Mouse (Mus musculus) MEL (cell line): Measurements from ENCODE around the gene Cyfip2. TPM values are rescaled to one million over a fixed set of nuclear protein-coding genes. Genes with fewer than 3 reads are reported as not detected.

ENCODE experiments used
- DNase-seq: peaks from one replicate; pipeline ENCODE4 v3.0.0; 2011; ENCODE audit warnings: low read depth, low spot score
- H3K27ac ChIP-seq: 2 replicates; pipeline ENCODE4 v1.5.1; 2012; ENCODE audit warnings: low read depth, mild to moderate bottlenecking, control low read depth, low read length, moderate library complexity; ENCODE audit not compliant: control insufficient read depth
- H3K27me3 ChIP-seq, 2 experiments: fragments of 150-350 bp in 1 of 2; sonication (generic) in 1 of 2; 2 replicates each; pipeline ENCODE4 v1.6.1; 2012; ENCODE audit warnings: low read length in 2 of 2, mild to moderate bottlenecking in 2 of 2, improper control_type of control experiment in 1 of 2, moderate library complexity in 1 of 2; ENCODE audit not compliant: insufficient read depth in 2 of 2, control insufficient read depth in 1 of 2
- H3K36me3 ChIP-seq, 2 experiments: 2 replicates each; pipeline ENCODE4 v1.6.1; 2012 to 2014; ENCODE audit warnings: low read length in 2 of 2, improper control_type of control experiment in 1 of 2, inconsistent platforms in 1 of 2, mild to moderate bottlenecking in 1 of 2; ENCODE audit not compliant: insufficient read depth in 2 of 2, control insufficient read depth in 1 of 2
- H3K4me1 ChIP-seq, 2 experiments: fragments of 150-350 bp in 1 of 2; sonication (generic) in 1 of 2; 2 replicates each; pipeline ENCODE4 v1.6.1; 2012; ENCODE audit warnings: low read length in 2 of 2, improper control_type of control experiment in 1 of 2, mild to moderate bottlenecking in 1 of 2; ENCODE audit not compliant: insufficient read depth in 2 of 2, control insufficient read depth in 1 of 2
- H3K4me3 ChIP-seq, 2 experiments: fragments of 150-350 bp in 1 of 2; sonication (generic) in 1 of 2; 2 replicates each; pipeline ENCODE4 v1.5.1; 2012; ENCODE audit warnings: low read depth in 2 of 2, low read length in 2 of 2, mild to moderate bottlenecking in 2 of 2, moderate library complexity in 2 of 2, control low read depth in 1 of 2, improper control_type of control experiment in 1 of 2; ENCODE audit not compliant: control insufficient read depth in 1 of 2, insufficient read depth in 1 of 2
- H3K79me2 ChIP-seq: 2 replicates; pipeline ENCODE4 v1.6.1; 2012; ENCODE audit warnings: mild to moderate bottlenecking, low read length, moderate library complexity; ENCODE audit not compliant: control insufficient read depth, poor library complexity, insufficient read depth
- H3K9ac ChIP-seq: 2 replicates; pipeline ENCODE4 v1.6.1; 2012; ENCODE audit warnings: low read depth, mild to moderate bottlenecking, control low read depth, low read length, moderate library complexity; ENCODE audit not compliant: control insufficient read depth, poor library complexity, severe bottlenecking
- H3K9me3 ChIP-seq: fragments of 150-350 bp; sonication (generic); replicated peaks from 2 replicates; pipeline ENCODE4 v1.6.1; 2012; ENCODE audit warnings: mild to moderate bottlenecking, low read length, improper control_type of control experiment, moderate library complexity; ENCODE audit not compliant: insufficient read depth
- BHLHE40 ChIP-seq: IDR thresholded peaks from 2 replicates; pipeline ENCODE4 v1.6.1; 2012; ENCODE audit warnings: low read depth, mild to moderate bottlenecking, inconsistent platforms, low read length, improper control_type of control experiment, borderline replicate concordance
- CHD2 ChIP-seq: IDR thresholded peaks from 2 replicates; pipeline ENCODE4 v1.6.1; 2011; ENCODE audit warnings: low read length, improper control_type of control experiment
- CTCF ChIP-seq, 3 experiments: IDR thresholded peaks in 2 of 3; conservative IDR thresholded peaks in 1 of 3; 2 replicates each; pipeline ENCODE4 v1.5.1; 2011 to 2012; ENCODE audit warnings: low read length in 3 of 3, low read depth in 2 of 3, mild to moderate bottlenecking in 2 of 3, improper control_type of control experiment in 1 of 3, inconsistent platforms in 1 of 3, mixed read lengths in 1 of 3, moderate library complexity in 1 of 3; ENCODE audit not compliant: control insufficient read depth in 1 of 3, insufficient read depth in 1 of 3, poor library complexity in 1 of 3, severe bottlenecking in 1 of 3
- E2F4 ChIP-seq: IDR thresholded peaks from 2 replicates; pipeline ENCODE4 v1.6.1; 2011; ENCODE audit warnings: low read depth, low read length, improper control_type of control experiment, borderline replicate concordance
- ELF1 ChIP-seq: IDR thresholded peaks from 2 replicates; pipeline ENCODE4 v1.6.1; 2014; ENCODE audit warnings: low read depth, mild to moderate bottlenecking, inconsistent platforms, low read length, improper control_type of control experiment, moderate library complexity
- EP300 ChIP-seq, 2 experiments: IDR thresholded peaks; 2 replicates each; pipeline ENCODE4 v1.6.1; 2011; ENCODE audit warnings: improper control_type of control experiment in 2 of 2, low read length in 2 of 2, low read depth in 1 of 2, mild to moderate bottlenecking in 1 of 2
- ETS1 ChIP-seq: IDR thresholded peaks from 2 replicates; pipeline ENCODE4 v1.6.1; 2012; ENCODE audit warnings: low read depth, mild to moderate bottlenecking, inconsistent platforms, low read length, improper control_type of control experiment, moderate library complexity
- GABPA ChIP-seq: IDR thresholded peaks from 2 replicates; pipeline ENCODE4 v1.6.1; 2012; ENCODE audit warnings: low read depth, mild to moderate bottlenecking, inconsistent platforms, low read length, improper control_type of control experiment, moderate library complexity
- GATA1 ChIP-seq: IDR thresholded peaks from 2 replicates; pipeline ENCODE4 v1.6.1; 2011; ENCODE audit warnings: low read depth, low read length, improper control_type of control experiment
- JUND ChIP-seq: IDR thresholded peaks from 2 replicates; pipeline ENCODE4 v1.6.1; 2011; ENCODE audit warnings: low read depth, mild to moderate bottlenecking, improper control_type of control experiment, low read length
- KAT2A ChIP-seq: conservative IDR thresholded peaks from 2 replicates; pipeline ENCODE4 v1.6.1; 2012; ENCODE audit warnings: low read depth, low read length, improper control_type of control experiment, inconsistent platforms
- MAX ChIP-seq: IDR thresholded peaks from 2 replicates; pipeline ENCODE4 v1.6.1; 2011; ENCODE audit warnings: low read length, improper control_type of control experiment
- MAZ ChIP-seq: IDR thresholded peaks from 2 replicates; pipeline ENCODE4 v1.6.1; 2012; ENCODE audit warnings: low read depth, mild to moderate bottlenecking, inconsistent platforms, low read length, improper control_type of control experiment
- MEF2A ChIP-seq: IDR thresholded peaks from 2 replicates; pipeline ENCODE4 v1.6.1; 2014; ENCODE audit warnings: low read depth, mild to moderate bottlenecking, inconsistent platforms, low read length, improper control_type of control experiment; ENCODE audit not compliant: poor library complexity, insufficient replicate concordance, severe bottlenecking; ENCODE audit errors: extremely low read depth
- MXI1 ChIP-seq: IDR thresholded peaks from 2 replicates; pipeline ENCODE4 v1.6.1; 2011; ENCODE audit warnings: mild to moderate bottlenecking, low read depth, low read length, improper control_type of control experiment
- MYB ChIP-seq: IDR thresholded peaks from 2 replicates; pipeline ENCODE4 v1.6.1; 2011; ENCODE audit warnings: mild to moderate bottlenecking, low read depth, low read length, improper control_type of control experiment
- MYC ChIP-seq: IDR thresholded peaks from 2 replicates; pipeline ENCODE4 v1.6.1; 2011; ENCODE audit warnings: low read depth, mild to moderate bottlenecking, low read length, improper control_type of control experiment, moderate library complexity
- NELFE ChIP-seq: IDR thresholded peaks from 2 replicates; pipeline ENCODE4 v1.6.1; 2011; ENCODE audit warnings: low read depth, low read length, improper control_type of control experiment
- POLR2A ChIP-seq, 2 experiments: IDR thresholded peaks; 2 replicates each; pipeline ENCODE4 v1.6.1; 2011 to 2012; ENCODE audit warnings: low read length in 2 of 2, mild to moderate bottlenecking in 2 of 2, control low read depth in 1 of 2, improper control_type of control experiment in 1 of 2, low read depth in 1 of 2, moderate library complexity in 1 of 2; ENCODE audit not compliant: control insufficient read depth in 1 of 2, insufficient read depth in 1 of 2, poor library complexity in 1 of 2
- POLR2AphosphoS2 ChIP-seq: IDR thresholded peaks from 2 replicates; pipeline ENCODE4 v1.6.1; 2011; ENCODE audit warnings: low read length, improper control_type of control experiment
- POLR2AphosphoS5 ChIP-seq: IDR thresholded peaks from 2 replicates; pipeline ENCODE4 v1.6.1; 2012; ENCODE audit warnings: low read depth, borderline replicate concordance, mild to moderate bottlenecking, inconsistent platforms, low read length, moderate library complexity, mixed read lengths
- RAD21 ChIP-seq: IDR thresholded peaks from 2 replicates; pipeline ENCODE4 v1.6.1; 2011; ENCODE audit warnings: mild to moderate bottlenecking, low read depth, low read length, improper control_type of control experiment
- SIN3A ChIP-seq: IDR thresholded peaks from 2 replicates; pipeline ENCODE4 v1.6.1; 2012; ENCODE audit warnings: low read length, improper control_type of control experiment, inconsistent platforms
- SMC3 ChIP-seq: IDR thresholded peaks from 2 replicates; pipeline ENCODE4 v1.6.1; 2011; ENCODE audit warnings: low read depth, low read length, improper control_type of control experiment
- TBP ChIP-seq: IDR thresholded peaks from 2 replicates; pipeline ENCODE4 v1.8.0; 2011; ENCODE audit warnings: low read depth, low read length, improper control_type of control experiment
- USF1 ChIP-seq: IDR thresholded peaks from 2 replicates; pipeline ENCODE4 v1.6.1; 2014; ENCODE audit warnings: low read depth, mild to moderate bottlenecking, inconsistent platforms, low read length, improper control_type of control experiment, moderate library complexity
- ZC3H11A ChIP-seq: IDR thresholded peaks from 2 replicates; pipeline ENCODE4 v1.6.1; 2012; ENCODE audit warnings: low read depth, mild to moderate bottlenecking, inconsistent platforms, low read length, improper control_type of control experiment
- ZKSCAN1 ChIP-seq: IDR thresholded peaks from 2 replicates; pipeline ENCODE4 v1.6.1; 2012; ENCODE audit warnings: low read depth, mild to moderate bottlenecking, inconsistent platforms, low read length, improper control_type of control experiment, moderate library complexity
- ZMIZ1 ChIP-seq: IDR thresholded peaks from 2 replicates; pipeline ENCODE4 v1.6.1; 2012; ENCODE audit warnings: low read depth, mild to moderate bottlenecking, inconsistent platforms, low read length, improper control_type of control experiment, moderate library complexity
- ZNF384 ChIP-seq: IDR thresholded peaks from 2 replicates; pipeline ENCODE4 v1.6.1; 2012; ENCODE audit warnings: low read depth, mild to moderate bottlenecking, inconsistent platforms, low read length, improper control_type of control experiment
- polyA plus RNA-seq, 2 experiments: library from polyadenylated mRNA; stranded (reverse) in 1 of 2; unstranded in 1 of 2; fragments of >175 nt in 1 of 2; fragments of >200 nt in 1 of 2; gene quantifications; 2 replicates each; pipeline versions ENCODE4 v1.2.1 to v1.2.4; 2012; ENCODE audit warnings: low replicate concordance in 2 of 2, low read depth in 1 of 2; ENCODE audit not compliant: insufficient read length in 2 of 2, insufficient read depth in 1 of 2, missing spikeins in 1 of 2
- total RNA-seq: library from RNA; depleted of rRNA; stranded (reverse); fragments of 300-350 nt; gene quantifications from 2 replicates; pipeline ENCODE4 v1.2.3, GENCODE M21; 2012

Cyfip2 gene
- total and polyA plus RNA-seq, 3 experiments, result 9.9 to 31.8 (median 18.9) TPM

DNA sequence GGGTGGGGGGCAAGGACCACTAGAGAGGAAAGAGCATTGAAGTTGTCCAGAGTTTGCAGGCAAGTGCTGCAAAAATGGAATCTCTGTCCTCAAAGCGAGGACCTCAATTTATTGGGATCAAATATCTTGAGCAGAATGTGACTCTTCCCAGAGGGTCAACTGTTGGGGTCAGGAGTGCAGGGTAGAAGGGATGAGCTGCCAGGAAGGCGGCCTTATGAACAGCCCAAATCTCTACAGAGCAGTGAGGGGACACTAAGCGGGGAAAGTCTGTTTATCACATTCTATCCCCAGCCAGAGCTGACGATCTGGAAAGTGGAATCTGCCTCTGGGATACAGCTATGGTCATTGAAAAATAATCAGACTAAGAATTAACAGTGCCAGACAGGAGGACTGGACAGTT, 118.5 kb downstream of the Cyfip2 start:
- no peak for DNase-seq
- no peak overlapping the region for H3K4me3 ChIP-seq
- H3K9me3 ChIP-seq, result no peaks in the 10 kb centered on the region
- no peaks in the 10 kb centered on the region for H3K4me1 ChIP-seq
- H3K27ac ChIP-seq, result no peak overlapping the region
- H3K36me3 ChIP-seq, result peaks cover 0 to 2% of the 10 kb centered on the region in 2 experiments; a peak in 2 of 4 replicates
- H3K27me3 ChIP-seq, result no peaks in the 10 kb centered on the region
- TF ChIP-seq ZMIZ1 (no peak), E2F4 (no peak), JUND (no peak), GABPA (no peak), ZC3H11A (no peak), CHD2 (no peak), MAZ (no peak), POLR2A (IDR thresholded peaks at IDR 0.05; ENCODE audit: control insufficient read depth in 1 of 2, insufficient read depth in 1 of 2, low read depth in 1 of 2, low read length in 2 of 2, poor library complexity in 1 of 2) (no peak), ZNF384 (no peak), TBP (no peak), SMC3 (no peak), GATA1 (no peak), EP300 (IDR thresholded peaks at IDR 0.05; ENCODE audit: low read depth in 1 of 2, low read length in 2 of 2) (no peak), MYB (no peak), ZKSCAN1 (no peak), POLR2AphosphoS5 (no peak), ELF1 (no peak), MAX (no peak)
- H3K9ac ChIP-seq, result no peak overlapping the region
- H3K79me2 ChIP-seq, result no peaks in the 10 kb centered on the region

DNA sequence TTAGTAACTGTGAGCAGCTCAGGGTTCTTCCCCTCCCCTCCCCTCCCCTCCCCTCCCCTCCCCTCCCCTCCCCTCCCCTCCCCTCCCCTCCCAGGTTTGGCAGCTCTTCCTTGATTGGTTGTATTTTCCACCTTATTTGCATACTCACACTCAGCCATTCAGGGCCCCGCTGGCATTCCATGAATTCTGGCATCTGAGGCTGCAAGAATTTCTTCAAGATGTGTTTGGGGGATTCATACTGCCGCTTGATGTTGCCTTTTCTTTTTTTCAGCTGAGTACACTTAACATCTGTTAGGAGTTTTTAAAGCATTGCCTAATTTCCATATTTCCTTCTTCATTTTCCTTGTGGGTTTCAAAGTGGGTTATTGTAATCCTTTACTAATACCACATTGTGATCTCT, 124.4 kb downstream of the Cyfip2 start:
- Histone ChIP-seq H3K27ac (no peak overlapping the region), H3K9me3 (no peaks in the 10 kb centered on the region), H3K79me2 (no peaks in the 10 kb centered on the region), H3K4me1 (no peaks in the 10 kb centered on the region), H3K4me3 (no peak overlapping the region), H3K9ac (no peak overlapping the region), H3K27me3 (peaks cover 0 to 7% of the 10 kb centered on the region in 2 experiments; a peak in 2 of 4 replicates), H3K36me3 (no peaks in the 10 kb centered on the region)
- TF ChIP-seq SIN3A (no peak), USF1 (no peak), ETS1 (no peak), GABPA (no peak), E2F4 (no peak), NELFE (no peak), RAD21 (no peak), MYC (no peak), SMC3 (no peak), ZC3H11A (no peak), CTCF (IDR thresholded peaks at IDR 0.05 in 2 of 3, conservative IDR thresholded peaks at IDR 0.05 in 1 of 3; ENCODE audit: control insufficient read depth in 1 of 3, insufficient read depth in 1 of 3, low read depth in 2 of 3, low read length in 3 of 3, poor library complexity in 1 of 3, severe bottlenecking in 1 of 3) (no peak), BHLHE40 (no peak), MEF2A (no peak), POLR2AphosphoS2 (no peak), MXI1 (no peak), KAT2A (no peak), GATA1 (no peak), CHD2 (no peak)
- DNase-seq, result no peak
